Mouse (Mus musculus) hindbrain, embryonic 16.5 days (tissue): ENCODE measurements around the gene Ang6. TPM values are rescaled to one million over a fixed set of nuclear protein-coding genes. Genes with fewer than 3 reads are reported as not detected.
"Not testable (repeated sequence)": the region's sequence is repeated elsewhere in the genome, so short reads cannot be mapped to it uniquely, and the experiment has no call there.

Experiments
- ATAC-seq: fragments of 200-750 bp; cut with Nextera tagmentation; 2 replicates; pipeline ENCODE4 v1.8.0; 2017; ENCODE audit warnings: moderate TSS enrichment, moderate library complexity
- H3K27ac ChIP-seq: fragments of 300-500 bp; sonication (generic); 2 replicates; pipeline ENCODE4 v1.5.1; 2014; ENCODE audit warnings: low read depth, mild to moderate bottlenecking, control low read depth, low read length, moderate library complexity
- H3K27me3 ChIP-seq: fragments of 300-500 bp; sonication (generic); replicated peaks from 2 replicates; pipeline ENCODE4 v1.6.1; 2014; ENCODE audit warnings: low read length; ENCODE audit not compliant: control insufficient read depth, insufficient read depth
- H3K36me3 ChIP-seq: fragments of 300-500 bp; sonication (generic); 2 replicates; pipeline ENCODE4 v1.6.1; 2014; ENCODE audit warnings: mild to moderate bottlenecking, low read length, moderate library complexity, mixed read lengths; ENCODE audit not compliant: control insufficient read depth, insufficient read depth
- H3K4me1 ChIP-seq: fragments of 300-500 bp; sonication (generic); 2 replicates; pipeline ENCODE4 v1.6.1; 2014; ENCODE audit warnings: low read depth, low read length; ENCODE audit not compliant: control insufficient read depth, insufficient read depth
- H3K4me2 ChIP-seq: fragments of 300-500 bp; sonication (generic); 2 replicates; pipeline ENCODE4 v1.6.1; 2014; ENCODE audit warnings: mild to moderate bottlenecking, low read length, control low read depth, moderate library complexity
- H3K4me3 ChIP-seq: fragments of 300-500 bp; sonication (generic); 2 replicates; pipeline ENCODE4 v1.5.1; 2014; ENCODE audit warnings: mild to moderate bottlenecking, low read length, control low read depth, moderate library complexity
- H3K9ac ChIP-seq: fragments of 300-500 bp; sonication (generic); 2 replicates; pipeline ENCODE4 v1.6.1; 2014; ENCODE audit warnings: low read depth, mild to moderate bottlenecking, control low read depth, low read length, moderate library complexity
- H3K9me3 ChIP-seq: fragments of 300-500 bp; sonication (generic); 2 replicates; pipeline ENCODE4 v1.6.1; 2014; ENCODE audit warnings: mild to moderate bottlenecking, low read length, moderate library complexity; ENCODE audit not compliant: control insufficient read depth
- WGBS: fragments of 180-500 bp; shearing (Covaris S2); extraction: QIAGEN DNeasy Blood & Tissue Kit; methylation state at CpG from one replicate; pipeline ENCODE4 v1.1.7; 2014; 5-methylcytosine and 5-hydroxymethylcytosine counted together
- polyA plus RNA-seq: library from polyadenylated mRNA; unstranded; fragments of >200 nt; fragmentation: Nextera tagmentation; extraction: Ambion mirVana; gene quantifications from 2 replicates; pipeline ENCODE4 v1.2.1, GENCODE M21; 2015

Gene Ang6
- not detected in 2 replicates for polyA plus RNA-seq

- H3K9ac ChIP-seq, result no peak within 1 kb of the TSS
- H3K4me2 ChIP-seq, result no peak within 1 kb of the TSS
- 84% methylated on average over 1 of the region's 1 CpGs for WGBS
- H3K27ac ChIP-seq, result no peak within 1 kb of the TSS
- H3K27me3 ChIP-seq, result no peaks in the 10 kb centered on the region
- no peaks in the 10 kb centered on the region for H3K4me1 ChIP-seq
- ATAC-seq, result no peak
- H3K36me3 ChIP-seq, result no peaks in the 10 kb centered on the region
- no peak within 1 kb of the TSS for H3K4me3 ChIP-seq
- H3K9me3 ChIP-seq, result no peaks in the 10 kb centered on the region
Observed at GRCm38 (mm10) chr14:44002169-44002568, at the start of gene Ang6. Ang6 (minus strand) TSS chr14:44002269.

DNA sequence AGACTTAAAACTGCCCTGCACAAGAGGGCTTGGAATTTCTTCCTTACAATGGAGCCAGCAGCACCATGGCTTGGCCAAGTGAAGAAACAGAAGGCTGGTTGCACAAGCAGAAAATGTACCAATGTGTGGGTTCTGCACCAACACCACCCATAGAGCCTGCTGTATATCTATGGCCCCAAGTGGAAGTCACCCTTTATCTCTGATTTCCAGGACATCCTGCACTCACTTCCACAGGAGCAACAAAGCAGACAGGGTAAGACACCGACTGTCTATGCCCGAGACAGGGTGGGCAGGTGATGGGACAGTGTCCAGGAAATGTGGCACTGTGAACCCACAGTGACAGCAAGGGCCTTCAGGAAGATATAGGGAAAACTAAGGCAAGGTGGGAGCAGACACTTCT is 44.5 kb upstream of the Ang6 start:
- not testable (repeated sequence) for H3K36me3 ChIP-seq, H3K4me3 ChIP-seq, H3K9ac ChIP-seq, ATAC-seq, H3K9me3 ChIP-seq, H3K4me2 ChIP-seq, H3K27ac ChIP-seq, H3K4me1 ChIP-seq, H3K27me3 ChIP-seq
- WGBS, result 92% methylated on average over 2 of the region's 2 CpGs

GRCm38 (mm10) chr14:44031828-44032227 is 29.8 kb upstream of the Ang6 start:
- ATAC-seq, H3K4me2 ChIP-seq, H3K4me3 ChIP-seq, H3K4me1 ChIP-seq, H3K36me3 ChIP-seq, H3K27ac ChIP-seq, H3K9ac ChIP-seq, H3K27me3 ChIP-seq, H3K9me3 ChIP-seq: not testable (repeated sequence)
- 94% methylated on average over 1 of the region's 3 CpGs for WGBS

DNA sequence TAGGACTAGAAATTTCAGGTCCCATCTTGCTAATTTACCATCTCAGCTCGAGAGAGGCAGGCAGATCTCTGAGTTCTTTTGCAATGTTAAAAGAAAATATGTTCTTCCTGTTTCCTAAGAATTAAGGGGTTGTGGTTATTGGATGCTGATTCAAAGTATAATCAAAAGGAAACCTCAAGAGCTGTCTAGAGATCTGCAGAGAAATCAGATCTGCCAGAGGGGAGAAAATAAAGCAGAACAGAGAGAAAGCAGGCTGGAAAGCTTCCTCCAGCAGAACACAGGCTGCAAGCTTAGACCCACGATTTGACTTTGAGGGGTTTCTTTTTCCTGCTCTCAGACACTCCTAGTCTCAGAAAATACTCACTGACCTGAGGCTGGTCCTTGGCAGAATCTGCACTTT is 7.6 kb upstream of the Ang6 start:
- H3K4me3 ChIP-seq, H3K36me3 ChIP-seq, H3K27ac ChIP-seq, ATAC-seq, H3K4me2 ChIP-seq, H3K9ac ChIP-seq, H3K9me3 ChIP-seq, H3K4me1 ChIP-seq, H3K27me3 ChIP-seq: not testable (repeated sequence)
- WGBS, result 39% methylated on average over 2 of the region's 2 CpGs

DNA sequence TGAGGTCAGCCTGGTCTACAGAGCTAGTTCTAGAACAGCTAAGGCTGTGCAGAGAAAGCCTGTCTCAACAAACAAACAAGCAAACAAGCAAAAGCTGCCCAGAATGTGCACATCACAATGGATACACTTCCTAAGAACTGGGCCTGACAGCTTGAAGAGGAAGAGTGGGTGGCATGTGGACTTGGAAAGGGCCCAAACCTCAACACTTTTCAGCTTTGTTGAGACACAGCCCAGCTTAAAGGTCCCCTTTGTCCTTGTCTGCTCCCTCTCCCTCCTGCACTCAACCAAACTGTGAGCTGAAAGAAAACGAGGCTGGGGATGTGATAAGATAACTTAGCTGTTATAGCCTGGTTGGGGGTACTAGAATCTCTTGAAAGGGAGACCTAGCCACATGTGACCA is 6.0 kb upstream of the Ang6 start:
- not testable (repeated sequence) for H3K27ac ChIP-seq, H3K27me3 ChIP-seq, H3K36me3 ChIP-seq, ATAC-seq, H3K9ac ChIP-seq, H3K4me2 ChIP-seq, H3K9me3 ChIP-seq, H3K4me1 ChIP-seq, H3K4me3 ChIP-seq
- WGBS, result no CpG with 5 or more reads among the region's 1 CpGs

DNA sequence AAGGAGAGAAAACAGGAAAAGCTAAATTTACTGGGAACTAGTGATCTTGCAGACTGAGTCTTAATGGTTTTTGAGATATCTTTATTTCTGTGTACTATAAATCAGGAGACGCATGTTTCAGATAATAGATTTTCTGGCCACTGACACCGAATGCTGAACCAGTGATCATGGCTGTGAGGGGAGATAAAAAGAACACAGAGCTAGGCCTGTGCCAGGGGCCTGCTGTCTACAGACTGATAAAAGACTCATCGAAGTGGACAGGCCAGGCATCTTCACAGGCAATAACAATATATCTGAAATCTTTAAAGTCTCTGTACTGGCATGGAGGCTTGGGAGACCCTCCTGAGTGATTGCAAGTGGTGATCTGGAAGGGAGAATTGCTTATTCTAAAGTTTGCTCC is 469 bp downstream of the Ang6 start:
- Histone ChIP-seq H3K9ac (no peak overlapping the region), H3K4me2 (no peak overlapping the region), H3K27ac (no peak overlapping the region), H3K4me1 (no peaks in the 10 kb centered on the region), H3K36me3 (no peaks in the 10 kb centered on the region), H3K27me3 (no peaks in the 10 kb centered on the region), H3K9me3 (no peaks in the 10 kb centered on the region), H3K4me3 (no peak overlapping the region)
- WGBS, result 90% methylated on average over 3 of the region's 3 CpGs
- ATAC-seq, result no peak

DNA sequence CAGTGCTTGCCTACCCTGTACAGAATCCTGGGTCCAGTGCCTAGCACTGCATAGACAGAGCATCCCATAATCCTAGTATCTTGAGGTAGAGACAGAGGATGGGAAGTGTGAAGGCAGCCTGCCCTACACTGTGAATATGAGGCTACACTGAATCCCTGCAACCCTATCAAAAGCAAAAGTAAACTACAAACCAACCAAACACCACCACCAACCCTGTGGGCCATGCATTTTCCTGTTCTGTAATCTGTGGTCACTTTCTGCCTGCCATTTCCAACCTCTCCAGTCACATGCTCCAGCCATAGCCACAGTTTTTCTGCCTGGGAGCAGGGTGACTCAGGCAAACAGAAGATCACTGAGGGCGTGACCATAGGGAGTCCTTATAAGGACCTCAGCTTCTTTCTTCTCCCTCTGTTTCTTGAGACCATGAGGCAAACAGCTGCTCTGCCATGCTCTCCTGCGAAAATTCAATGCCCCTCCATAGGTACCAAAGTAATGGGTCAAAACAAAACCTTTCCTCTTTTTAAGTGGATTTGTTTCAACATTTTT is 3.5 kb downstream of the Ang6 start:
- not testable (repeated sequence) for H3K9me3 ChIP-seq, H3K4me1 ChIP-seq, H3K9ac ChIP-seq, H3K27ac ChIP-seq, ATAC-seq, H3K36me3 ChIP-seq, H3K4me3 ChIP-seq, H3K27me3 ChIP-seq, H3K4me2 ChIP-seq
- 79% methylated on average over 2 of the region's 2 CpGs for WGBS

- not testable (repeated sequence) for H3K4me1 ChIP-seq, H3K4me3 ChIP-seq, H3K27me3 ChIP-seq, H3K4me2 ChIP-seq, H3K36me3 ChIP-seq, H3K9ac ChIP-seq, H3K27ac ChIP-seq, H3K9me3 ChIP-seq
- WGBS, result 21% methylated on average over 5 of the region's 5 CpGs
- peak; percentile 52; the same call in 1 of the 2 replicates for ATAC-seq
Observed at GRCm38 (mm10) chr14:43987404-43987803, 14.7 kb downstream of the Ang6 start.

GRCm38 (mm10) chr14:43986147-43986546 is 15.9 kb downstream of the Ang6 start:
- no peaks in the 10 kb centered on the region for H3K9me3 ChIP-seq
- no peaks in the 10 kb centered on the region for H3K36me3 ChIP-seq
- no peak for ATAC-seq
- no peaks in the 10 kb centered on the region for H3K4me1 ChIP-seq
- 88% methylated on average over 2 of the region's 2 CpGs for whole genome bisulfite sequencing
- H3K27me3 ChIP-seq, result no peaks in the 10 kb centered on the region
- H3K27ac ChIP-seq, result no peak overlapping the region
- no peak overlapping the region for H3K9ac ChIP-seq
- H3K4me3 ChIP-seq, result no peak overlapping the region
- no peak overlapping the region for H3K4me2 ChIP-seq

- 0 out of 2 replicates have a peak, but pooled peaks have one; percentile 65 for ATAC-seq
- Histone ChIP-seq H3K4me1 (no peaks in the 10 kb centered on the region), H3K27ac (no peak overlapping the region), H3K27me3 (no peaks in the 10 kb centered on the region), H3K36me3 (no peaks in the 10 kb centered on the region), H3K9ac (no peak overlapping the region), H3K4me3 (no peak overlapping the region), H3K9me3 (no peaks in the 10 kb centered on the region), H3K4me2 (no peak overlapping the region)
- WGBS, result 0% methylated on average over 3 of the region's 4 CpGs
Observed at GRCm38 (mm10) chr14:43983897-43984296, 18.2 kb downstream of the Ang6 start.
